Mouse (Mus musculus) liver, embryonic 14.5 days (tissue): ENCODE measurements around the gene Dock1.

Experiments used
- CTCF ChIP-seq: IDR thresholded peaks from 2 replicates; pipeline ENCODE4 v1.5.1; 2016; ENCODE audit warnings: antibody characterized with exemption, low read depth, control low read depth
- EP300 ChIP-seq: IDR thresholded peaks from 2 replicates; pipeline ENCODE4 v1.6.1; 2016; ENCODE audit warnings: antibody characterized with exemption, low read depth

GRCm38 (mm10) chr7:134899462-134899861 is 229.0 kb downstream of the Dock1 start:
- TF ChIP-seq CTCF, result no peak
- TF ChIP-seq EP300, result no peak
